Mouse (Mus musculus): ENCODE measurements around the gene Cnn3. TPM values are rescaled to one million over a fixed set of nuclear protein-coding genes. Genes with fewer than 3 reads are reported as not detected.

Gene Cnn3
- total RNA-seq, 1 experiment, result 241 TPM

GRCm38 (mm10) chr3:121405101-121405500 is 21.2 kb upstream of the Cnn3 start:
- Histone ChIP-seq H3K9ac (ENCODE audit: insufficient read depth, low read depth, low read length, poor library complexity, severe bottlenecking) (no peak overlapping the region), H3K4me1 (ENCODE audit: control insufficient read depth in 2 of 2, insufficient read depth in 2 of 2, low read length in 2 of 2, poor library complexity in 1 of 2) (peaks cover 0 to 3% of the 10 kb centered on the region in 2 experiments; a peak in 2 of 4 replicates), H3K27ac (ENCODE audit: insufficient read depth, low read depth, low read length, poor library complexity, severe bottlenecking) (no peak overlapping the region), H3K36me3 (ENCODE audit: control insufficient read depth, insufficient read depth, low read length, poor library complexity, severe bottlenecking) (no peaks in the 10 kb centered on the region), H3K9me3 (ENCODE audit: control insufficient read depth, insufficient read depth, low read depth, low read length) (no peaks in the 10 kb centered on the region), H3K4me3 (ENCODE audit: insufficient read depth in 1 of 2, low read depth in 1 of 2, low read length in 2 of 2, poor library complexity in 1 of 2, severe bottlenecking in 1 of 2) (no peak overlapping the region)
- in situ Hi-C loops (cut with MboI; ENCODE audit: low sequenced_read_pairs in 2 of 2, unreplicated experiment in 2 of 2), result no loop called here
- no peak for TF ChIP-seq HCFC1 (IDR thresholded peaks at IDR 0.05; ENCODE audit: borderline replicate concordance, insufficient read depth, low read length)
- TF ChIP-seq ZNF384 (IDR thresholded peaks at IDR 0.05; ENCODE audit: low read depth, low read length), result no peak
- no peak for TF ChIP-seq ZC3H11A (IDR thresholded peaks at IDR 0.05; ENCODE audit: borderline replicate concordance, low read depth, low read length)
- TF ChIP-seq MAFK (IDR thresholded peaks at IDR 0.05; ENCODE audit: insufficient read depth, low read depth, low read length), result no peak
- TF ChIP-seq CHD2 (IDR thresholded peaks at IDR 0.05; ENCODE audit: low read depth, low read length), result no peak
- DNase-seq (ENCODE audit: low read depth, low spot score), result no peak

- Histone ChIP-seq H3K9ac (ENCODE audit: insufficient read depth, low read depth, low read length, poor library complexity, severe bottlenecking) (no peak overlapping the region), H3K4me1 (ENCODE audit: control insufficient read depth in 2 of 2, insufficient read depth in 2 of 2, low read length in 2 of 2, poor library complexity in 1 of 2) (peaks cover 0 to 3% of the 10 kb centered on the region in 2 experiments; a peak in 2 of 4 replicates), H3K36me3 (ENCODE audit: control insufficient read depth, insufficient read depth, low read length, poor library complexity, severe bottlenecking) (no peaks in the 10 kb centered on the region), H3K27ac (ENCODE audit: insufficient read depth, low read depth, low read length, poor library complexity, severe bottlenecking) (no peak overlapping the region), H3K9me3 (ENCODE audit: control insufficient read depth, insufficient read depth, low read depth, low read length) (no peaks in the 10 kb centered on the region), H3K4me3 (ENCODE audit: insufficient read depth in 1 of 2, low read depth in 1 of 2, low read length in 2 of 2, poor library complexity in 1 of 2, severe bottlenecking in 1 of 2) (no peak overlapping the region)
- DNase-seq (ENCODE audit: low read depth, low spot score), result no peak
- in situ Hi-C loops (cut with MboI; ENCODE audit: low sequenced_read_pairs in 2 of 2, unreplicated experiment in 2 of 2), result no loop called here
- TF ChIP-seq ZC3H11A (IDR thresholded peaks at IDR 0.05; ENCODE audit: borderline replicate concordance, low read depth, low read length), result no peak
- no peak for TF ChIP-seq CHD2 (IDR thresholded peaks at IDR 0.05; ENCODE audit: low read depth, low read length)
- TF ChIP-seq HCFC1 (IDR thresholded peaks at IDR 0.05; ENCODE audit: borderline replicate concordance, insufficient read depth, low read length), result no peak
- TF ChIP-seq ZNF384 (IDR thresholded peaks at IDR 0.05; ENCODE audit: low read depth, low read length), result no peak
- no peak for TF ChIP-seq MAFK (IDR thresholded peaks at IDR 0.05; ENCODE audit: insufficient read depth, low read depth, low read length)
These were observed 18.9 kb upstream of the Cnn3 start for GRCm38 (mm10) chr3:121407417-121407816.

- no peak overlapping the region for H3K4me3 ChIP-seq (ENCODE audit: insufficient read depth in 1 of 2, low read depth in 1 of 2, low read length in 2 of 2, poor library complexity in 1 of 2, severe bottlenecking in 1 of 2)
- no peaks in the 10 kb centered on the region for H3K36me3 ChIP-seq (ENCODE audit: control insufficient read depth, insufficient read depth, low read length, poor library complexity, severe bottlenecking)
- TF ChIP-seq ZC3H11A (IDR thresholded peaks at IDR 0.05; ENCODE audit: borderline replicate concordance, low read depth, low read length) (no peak), CHD2 (IDR thresholded peaks at IDR 0.05; ENCODE audit: low read depth, low read length) (no peak), ZNF384 (IDR thresholded peaks at IDR 0.05; ENCODE audit: low read depth, low read length) (no peak), HCFC1 (IDR thresholded peaks at IDR 0.05; ENCODE audit: borderline replicate concordance, insufficient read depth, low read length) (no peak), MAFK (IDR thresholded peaks at IDR 0.05; ENCODE audit: insufficient read depth, low read depth, low read length) (no peak)
- no peak for DNase-seq (ENCODE audit: low read depth, low spot score)
- no peak overlapping the region for H3K27ac ChIP-seq (ENCODE audit: insufficient read depth, low read depth, low read length, poor library complexity, severe bottlenecking)
- no peak overlapping the region for H3K9ac ChIP-seq (ENCODE audit: insufficient read depth, low read depth, low read length, poor library complexity, severe bottlenecking)
- H3K4me1 ChIP-seq (ENCODE audit: control insufficient read depth in 2 of 2, insufficient read depth in 2 of 2, low read length in 2 of 2, poor library complexity in 1 of 2), result peaks cover 0 to 3% of the 10 kb centered on the region in 2 experiments; a peak in 2 of 4 replicates
- H3K9me3 ChIP-seq (ENCODE audit: control insufficient read depth, insufficient read depth, low read depth, low read length), result no peaks in the 10 kb centered on the region
- in situ Hi-C loops (cut with MboI; ENCODE audit: low sequenced_read_pairs in 2 of 2, unreplicated experiment in 2 of 2), result no loop called here
These were observed 17.9 kb upstream of the Cnn3 start for GRCm38 (mm10) chr3:121408386-121408785.

GRCm38 (mm10) chr3:121411450-121411849 is 14.8 kb upstream of the Cnn3 start:
- in situ Hi-C loops (cut with MboI; ENCODE audit: low sequenced_read_pairs in 2 of 2, unreplicated experiment in 2 of 2), result no loop called here
- no peak overlapping the region for H3K9ac ChIP-seq (ENCODE audit: insufficient read depth, low read depth, low read length, poor library complexity, severe bottlenecking)
- H3K27ac ChIP-seq (ENCODE audit: insufficient read depth, low read depth, low read length, poor library complexity, severe bottlenecking), result no peak overlapping the region
- H3K9me3 ChIP-seq (ENCODE audit: control insufficient read depth, insufficient read depth, low read depth, low read length), result no peaks in the 10 kb centered on the region
- H3K4me1 ChIP-seq (ENCODE audit: control insufficient read depth in 2 of 2, insufficient read depth in 2 of 2, low read length in 2 of 2, poor library complexity in 1 of 2), result no peaks in the 10 kb centered on the region
- H3K36me3 ChIP-seq (ENCODE audit: control insufficient read depth, insufficient read depth, low read length, poor library complexity, severe bottlenecking), result no peaks in the 10 kb centered on the region
- no peak overlapping the region for H3K4me3 ChIP-seq (ENCODE audit: insufficient read depth in 1 of 2, low read depth in 1 of 2, low read length in 2 of 2, poor library complexity in 1 of 2, severe bottlenecking in 1 of 2)
- TF ChIP-seq CHD2 (IDR thresholded peaks at IDR 0.05; ENCODE audit: low read depth, low read length), result no peak
- no peak for TF ChIP-seq HCFC1 (IDR thresholded peaks at IDR 0.05; ENCODE audit: borderline replicate concordance, insufficient read depth, low read length)
- no peak for TF ChIP-seq ZNF384 (IDR thresholded peaks at IDR 0.05; ENCODE audit: low read depth, low read length)
- no peak for TF ChIP-seq ZC3H11A (IDR thresholded peaks at IDR 0.05; ENCODE audit: borderline replicate concordance, low read depth, low read length)
- no peak for TF ChIP-seq MAFK (IDR thresholded peaks at IDR 0.05; ENCODE audit: insufficient read depth, low read depth, low read length)
- DNase-seq (ENCODE audit: low read depth, low spot score), result no peak
